Mouse (Mus musculus): ENCODE measurements around the gene Sun2.

Sun2 gene

GRCm38 (mm10) chr15:79757118-79757517 lies 14.8 kb upstream of the Sun2 start:
- intact Hi-C loops (cut with DNase I), result loop anchor here (5.0 kb wide), 1 partner anchor 50 kb away; no protein-coding TSS in a partner anchor

DNA sequence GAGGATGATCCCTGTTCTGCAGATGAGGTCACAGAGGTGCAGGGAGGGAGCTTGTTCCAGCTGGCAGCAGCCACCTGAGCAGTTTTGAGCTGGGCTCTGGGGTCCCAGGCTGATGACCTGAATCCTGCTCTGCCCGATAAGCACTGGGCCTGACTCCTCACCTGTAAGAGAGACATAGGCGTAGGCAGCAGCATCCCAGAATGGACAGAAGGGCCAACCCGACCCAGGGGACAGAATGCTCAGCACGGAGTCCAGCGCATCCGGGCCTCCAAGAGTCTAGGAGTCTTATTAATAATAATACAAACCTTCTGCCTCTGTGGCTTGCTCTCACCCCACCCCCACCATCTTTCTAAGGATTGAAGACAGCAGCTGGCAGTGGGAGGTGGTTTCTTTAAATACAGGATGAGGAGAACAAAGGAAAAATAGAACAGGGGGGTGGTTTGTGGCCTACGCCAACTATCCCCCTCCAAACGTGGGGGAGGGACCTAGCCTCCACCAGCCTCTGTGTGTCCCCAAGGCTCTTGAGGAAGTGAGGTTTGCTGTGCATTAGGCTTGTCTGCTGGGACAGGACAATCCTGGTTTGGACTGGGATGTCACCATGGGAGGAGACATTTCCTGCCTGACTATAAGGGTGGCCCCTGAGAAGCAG lies 13.8 kb upstream of the Sun2 start:
- intact Hi-C loops (cut with DNase I), result loop anchor here (5.0 kb wide), 1 partner anchor 51 kb away; no protein-coding TSS in a partner anchor

GRCm38 (mm10) chr15:79755176-79755575 lies 12.8 kb upstream of the Sun2 start:
- intact Hi-C loops (cut with DNase I), result loop anchor here (5.0 kb wide), 1 partner anchor 52 kb away; no protein-coding TSS in a partner anchor

DNA sequence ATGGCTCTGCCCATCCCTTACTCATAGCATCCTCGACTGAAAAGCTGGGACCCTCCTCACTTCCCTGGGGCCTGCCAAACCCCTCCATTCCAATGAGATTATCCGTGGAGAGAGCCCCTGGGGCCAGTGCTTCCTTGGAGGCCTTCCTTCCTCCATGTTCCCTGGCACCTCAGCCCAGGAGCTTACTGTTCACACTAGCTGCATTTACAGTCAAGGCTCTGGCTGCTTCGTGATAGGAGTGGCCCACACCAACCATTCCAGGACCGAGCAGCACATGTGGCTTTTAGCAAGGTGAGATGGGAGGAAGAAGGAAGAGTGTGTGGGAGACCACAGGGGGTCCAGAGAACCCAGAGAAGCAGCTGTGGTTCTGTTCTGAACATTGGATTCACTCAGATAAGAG lies 11.5 kb upstream of the Sun2 start:
- intact Hi-C loops (cut with DNase I), result loop anchor here (5.0 kb wide), 1 partner anchor 78 kb away; the partner anchor contains the start of genes Cbx6 and Npcd

DNA sequence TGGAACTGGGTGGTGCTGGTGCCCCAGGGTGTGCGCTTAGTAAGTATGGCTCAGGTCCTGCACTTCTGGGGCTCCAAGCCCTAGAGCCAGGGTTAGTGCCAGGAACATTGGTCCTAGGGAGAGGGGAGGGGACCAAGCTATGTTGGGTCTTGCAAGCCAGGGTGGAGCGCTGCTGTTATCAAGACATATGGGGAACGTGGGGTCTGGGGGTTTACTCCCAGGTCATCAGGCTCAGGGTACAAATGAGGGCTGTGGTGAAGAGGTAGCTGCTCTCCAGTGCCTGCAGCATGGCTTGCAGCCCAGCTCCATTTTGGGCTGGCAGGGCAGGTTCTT lies 11.1 kb upstream of the Sun2 start:
- intact Hi-C loops (cut with DNase I), result loop anchor here (5.0 kb wide), 1 partner anchor 79 kb away; the partner anchor contains the start of genes Cbx6 and Npcd

- intact Hi-C loops (cut with DNase I), result loop anchor here (5.0 kb wide), 1 partner anchor 79 kb away; the partner anchor contains the start of genes Cbx6 and Npcd
These were observed 10.5 kb upstream of the Sun2 start for GRCm38 (mm10) chr15:79752742-79753419.

- intact Hi-C loops (cut with DNase I), result loop anchor here (5.0 kb wide), 1 partner anchor 81 kb away; the partner anchor contains the start of genes Cbx6 and Npcd
These were observed 9.4 kb upstream of the Sun2 start for GRCm38 (mm10) chr15:79751772-79752171.

DNA sequence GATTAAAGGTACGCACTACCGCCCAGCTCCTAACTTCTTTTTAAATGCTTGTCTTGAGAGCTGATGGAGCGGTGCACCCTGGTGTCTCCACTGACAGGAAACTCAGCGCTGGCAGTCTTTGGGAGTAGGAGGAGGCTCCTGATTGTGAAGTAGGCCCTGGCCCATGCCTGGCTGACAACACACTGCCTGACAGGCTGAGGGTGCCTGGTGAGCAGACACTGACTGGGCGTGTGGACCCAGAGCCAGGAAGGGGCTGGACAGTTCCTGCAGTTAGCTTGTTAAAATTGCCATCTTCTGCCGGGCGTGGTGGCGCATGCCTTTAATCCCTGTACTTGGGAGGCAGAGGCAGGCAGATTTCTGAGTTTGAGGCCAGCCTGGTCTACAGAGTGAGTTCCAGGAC lies 7.9 kb upstream of the Sun2 start:
- intact Hi-C loops (cut with DNase I), result loop anchor here (5.0 kb wide), 1 partner anchor 82 kb away; the partner anchor contains the start of genes Cbx6 and Npcd

DNA sequence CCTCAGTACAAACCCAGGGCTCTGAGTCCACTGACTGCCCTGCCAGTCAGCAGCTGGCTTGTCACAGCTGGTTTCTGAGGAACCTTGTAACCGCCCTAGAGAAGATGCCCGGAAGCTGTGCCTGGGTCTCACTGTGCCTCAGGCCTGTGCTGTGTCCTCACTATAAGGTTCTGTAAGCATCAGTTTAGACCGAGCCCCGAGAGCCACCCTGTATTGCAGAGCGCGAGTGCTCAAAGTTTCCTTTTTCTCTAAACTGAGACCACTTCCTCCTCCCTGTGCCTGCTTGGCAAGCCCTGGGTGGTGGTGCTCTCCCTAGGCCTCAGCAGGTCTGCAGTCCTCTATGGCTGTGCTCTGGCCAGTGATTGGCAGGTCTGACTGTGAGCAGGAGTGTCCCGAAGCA lies 6.8 kb upstream of the Sun2 start:
- intact Hi-C loops (cut with DNase I), result no loop called here

GRCm38 (mm10) chr15:79747998-79748397 lies 5.7 kb upstream of the Sun2 start:
- intact Hi-C loops (cut with DNase I), result no loop called here

- intact Hi-C loops (cut with DNase I), result no loop called here
These were observed 3.5 kb upstream of the Sun2 start for GRCm38 (mm10) chr15:79745883-79746282.

GRCm38 (mm10) chr15:79745312-79745711 lies 3.0 kb upstream of the Sun2 start:
- intact Hi-C loops (cut with DNase I), result no loop called here

DNA sequence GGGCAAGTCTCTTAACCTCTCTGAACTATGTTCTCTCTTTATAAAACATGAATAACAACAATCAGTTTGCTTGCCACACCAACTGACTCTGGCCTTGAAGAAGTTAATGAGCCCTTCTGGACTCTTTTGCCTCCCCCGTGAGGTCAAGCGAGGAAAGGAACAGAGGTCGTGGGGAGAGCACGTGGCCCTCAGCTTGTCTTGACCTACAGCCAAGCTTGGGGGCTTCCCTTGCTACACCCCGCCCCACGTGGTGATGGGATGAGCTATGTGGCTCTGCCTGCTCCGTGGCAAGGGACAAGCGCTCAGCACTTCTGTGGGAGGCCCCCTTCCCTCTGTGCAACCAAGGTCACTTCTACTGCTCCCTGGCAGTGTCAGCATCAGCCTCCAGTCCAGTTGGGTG lies 2.4 kb upstream of the Sun2 start:
- intact Hi-C loops (cut with DNase I), result loop anchor here (5.0 kb wide), 1 partner anchor 57 kb away; the partner anchor contains the start of gene Josd1

- intact Hi-C loops (cut with DNase I), result loop anchor here (5.0 kb wide), 1 partner anchor 57 kb away; the partner anchor contains the start of gene Josd1
These were observed 1.7 kb upstream of the Sun2 start for GRCm38 (mm10) chr15:79744001-79744400.

DNA sequence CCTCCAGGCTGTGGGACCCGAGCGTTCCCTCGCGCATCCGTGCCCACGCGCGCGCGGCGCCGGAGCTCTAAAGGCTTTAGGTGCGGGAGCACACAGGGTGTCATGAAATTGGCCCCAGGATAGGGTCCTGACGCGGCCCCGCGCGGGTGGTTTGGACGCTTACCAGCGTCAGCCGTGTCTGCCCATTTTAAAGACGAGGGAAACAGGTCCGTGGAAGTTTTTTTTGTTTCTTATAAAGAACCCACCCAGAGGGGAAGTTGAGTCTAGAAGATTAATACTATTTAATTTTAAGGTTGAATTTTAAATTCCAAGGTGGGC lies 329 bp upstream of the Sun2 start:
- intact Hi-C loops (cut with DNase I), result loop anchor here (5.0 kb wide), 1 partner anchor 55 kb away; the partner anchor contains the start of gene Josd1

DNA sequence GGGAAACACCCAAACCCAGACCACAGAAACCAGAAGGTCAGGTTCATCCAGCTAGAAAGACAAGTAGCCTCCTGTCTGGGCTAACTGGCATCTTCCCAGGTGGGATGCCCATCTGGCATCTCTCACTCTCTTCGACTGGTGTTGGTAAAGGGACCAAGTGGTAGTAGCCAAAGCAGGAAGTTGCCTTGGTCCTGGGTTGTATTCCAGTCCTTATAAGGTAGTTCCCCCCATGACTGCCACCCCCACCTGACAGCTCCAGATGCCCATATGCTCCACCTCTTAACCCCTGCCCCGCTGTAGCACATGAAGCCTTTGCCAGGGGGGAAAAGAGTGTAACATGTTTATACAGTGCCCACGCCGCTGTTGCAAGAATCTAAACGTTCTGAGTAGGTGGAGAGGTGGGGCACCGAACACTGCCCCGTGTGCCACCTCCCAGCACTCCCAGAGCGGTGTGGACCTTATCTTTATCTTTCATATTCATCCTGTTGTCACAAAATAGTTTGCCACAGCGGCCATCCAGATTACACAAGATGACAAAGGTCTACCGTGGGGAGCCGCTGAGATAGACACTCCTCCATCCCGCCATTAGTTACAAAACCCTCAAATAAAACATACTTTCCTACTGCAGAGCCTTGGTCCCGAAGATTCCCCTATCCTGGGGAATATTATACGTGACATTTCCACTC lies 1.0 kb downstream of the Sun2 start:
- intact Hi-C loops (cut with DNase I), result loop anchor here (5.0 kb wide), 1 partner anchor 54 kb away; the partner anchor contains the start of gene Josd1

- intact Hi-C loops (cut with DNase I), result loop anchor here (5.0 kb wide), 1 partner anchor 53 kb away; the partner anchor contains the start of gene Josd1
These were observed 1.6 kb downstream of the Sun2 start for GRCm38 (mm10) chr15:79740739-79741138.

DNA sequence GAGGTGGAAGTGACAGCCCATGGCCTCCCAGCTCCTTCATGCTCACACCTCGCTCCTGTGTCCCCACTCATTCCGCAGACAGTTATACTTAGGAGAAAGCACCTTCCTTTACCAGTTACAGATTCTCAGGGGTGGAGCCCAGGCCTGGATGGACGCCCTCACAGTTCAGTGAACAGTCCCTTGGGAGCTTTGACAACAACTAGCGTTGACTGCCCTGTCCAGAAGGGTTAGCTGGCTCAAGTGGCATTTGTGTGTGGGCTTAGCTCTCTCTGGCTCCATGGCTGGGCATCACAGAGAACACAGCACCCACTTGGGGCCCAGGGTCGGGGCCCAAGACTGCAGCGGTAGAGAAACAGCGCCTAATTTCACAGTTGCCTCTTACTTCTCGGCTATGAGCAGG lies 8.0 kb downstream of the Sun2 start:
- intact Hi-C loops (cut with DNase I), result no loop called here

DNA sequence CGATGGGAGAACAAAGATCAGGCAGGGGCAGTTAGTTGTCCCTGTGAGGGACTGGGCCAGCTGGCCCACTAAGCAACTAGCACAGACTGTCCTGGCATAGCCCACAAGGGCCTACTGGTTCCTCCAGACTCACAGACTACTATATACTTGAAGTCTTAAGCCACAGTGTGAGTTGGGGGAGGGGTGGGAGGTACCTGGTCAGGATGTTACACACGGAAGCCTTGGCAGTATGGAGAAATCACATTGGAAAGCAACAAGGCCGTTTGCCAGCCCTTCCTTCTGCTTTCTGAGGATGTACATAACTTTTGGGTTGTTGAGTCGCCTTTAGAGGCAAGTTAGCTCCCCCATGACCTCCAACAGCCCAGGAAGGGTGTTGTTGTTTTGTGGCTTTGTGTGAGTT lies 8.7 kb downstream of the Sun2 start:
- intact Hi-C loops (cut with DNase I), result no loop called here

DNA sequence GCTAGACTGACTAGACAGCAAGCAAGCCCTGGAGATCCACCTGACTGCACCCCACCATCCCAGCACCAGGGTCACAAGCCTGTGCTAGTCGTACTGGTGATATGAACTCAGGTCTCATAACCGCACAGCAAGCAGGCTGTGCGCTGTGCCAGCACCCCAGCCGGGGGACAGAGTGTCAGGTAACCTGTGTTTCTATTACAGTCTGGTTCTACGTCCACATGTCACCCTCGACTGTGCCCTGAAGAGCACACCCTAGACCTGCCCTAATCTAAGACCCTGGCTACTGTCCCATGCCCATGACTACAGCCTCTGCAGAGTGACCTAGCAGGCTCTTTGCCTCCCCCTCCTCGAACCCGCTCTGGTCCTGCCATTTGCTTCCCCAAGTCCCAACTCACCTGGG lies 9.1 kb downstream of the Sun2 start:
- intact Hi-C loops (cut with DNase I), result no loop called here

GRCm38 (mm10) chr15:79731554-79731953 lies 10.8 kb downstream of the Sun2 start:
- intact Hi-C loops (cut with DNase I), result no loop called here

Measured in adrenal gland (tissue).